ENCODE assay signal across 8 mouse cellular contexts in the genomic region with DNA sequence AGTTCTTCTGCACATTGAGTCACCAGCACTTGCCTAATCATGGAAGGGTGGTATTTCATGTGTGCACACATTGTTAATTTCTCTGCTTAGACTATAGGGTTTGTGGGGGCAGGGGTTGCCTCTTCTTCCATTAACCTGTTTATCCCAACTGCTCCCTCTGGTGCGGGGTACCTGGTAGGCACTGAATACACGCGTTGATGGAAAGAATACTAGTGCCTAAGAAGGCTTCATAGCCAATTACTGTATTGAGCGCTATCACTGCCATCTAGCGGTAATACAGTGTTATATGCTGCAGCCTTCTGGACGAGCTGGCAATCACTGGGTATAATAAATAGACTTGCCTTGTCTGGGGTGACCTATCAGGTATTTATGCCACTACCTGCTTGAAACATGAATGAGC.
A peak's percentile ranks its signal among the peaks of the same experiment; 100 is the strongest.
DNase-seq lines count a peak whose midpoint lies in the region; ATAC-seq and TF ChIP-seq lines count a peak whose summit lies in the region.

No protein-coding gene starts in this region.

- H3K9me3 ChIP-seq in hindbrain, embryonic 12.5 days (replicated peaks), result no peaks in the 10 kb centered on the region; the same call in 1 of the 2 replicates
- H3K9me3 ChIP-seq in lung, postnatal 0 days (ENCODE audit: low read length), result no peaks in the 10 kb centered on the region

- 0 out of 2 replicates have a peak overlapping the region, but pooled peaks have one; percentile 23 for H3K9ac ChIP-seq in hindbrain, embryonic 12.5 days
- no peak overlapping the region for H3K9ac ChIP-seq in lung, postnatal 0 days (replicated peaks; ENCODE audit: low read depth)

- peaks cover 4% of the 10 kb centered on the region for H3K4me1 ChIP-seq in hindbrain, embryonic 12.5 days
- H3K4me1 ChIP-seq in lung, postnatal 0 days (ENCODE audit: insufficient read depth, low read depth, low read length), result no peaks in the 10 kb centered on the region

- H3K36me3 ChIP-seq in hindbrain, embryonic 12.5 days, result no peaks in the 10 kb centered on the region
- no peaks in the 10 kb centered on the region for H3K36me3 ChIP-seq in lung, postnatal 0 days (ENCODE audit: insufficient read depth, low read length)

- no peak overlapping the region for H3K4me2 ChIP-seq in hindbrain, embryonic 12.5 days (replicated peaks)
- H3K4me2 ChIP-seq in lung, postnatal 0 days (replicated peaks; ENCODE audit: low read depth, low read length), result no peak overlapping the region

- 0 out of 2 replicates have a peak, but pooled peaks have one; percentile 7 for TF ChIP-seq EP300 in lung, postnatal 0 days (IDR thresholded peaks at IDR 0.05)

- no peak overlapping the region for H3K27ac ChIP-seq in hindbrain, embryonic 12.5 days
- H3K27ac ChIP-seq in lung, postnatal 0 days (ENCODE audit: low read length), result no peak overlapping the region

- peak; percentile 77 for ATAC-seq in hindbrain, embryonic 12.5 days (ENCODE audit: low FRiP score)
- peak; percentile 75 for ATAC-seq in lung, postnatal 0 days

- TF ChIP-seq CTCF in lung, postnatal 0 days (IDR thresholded peaks at IDR 0.05), result peak; percentile 92

- peaks cover 20% of the 10 kb centered on the region for H3K27me3 ChIP-seq in hindbrain, embryonic 12.5 days
- no peaks in the 10 kb centered on the region for H3K27me3 ChIP-seq in lung, postnatal 0 days (replicated peaks; ENCODE audit: insufficient read depth, low read length)

- H3K4me3 ChIP-seq in hindbrain, embryonic 12.5 days, result no peak overlapping the region
- no peak overlapping the region for H3K4me3 ChIP-seq in lung, postnatal 0 days (ENCODE audit: low read depth, low read length)

- under 1% methylated on average over 6 of the region's 6 CpGs for WGBS in hindbrain, embryonic 12.5 days
- WGBS in lung, postnatal 0 days, result 0% methylated on average over 6 of the region's 6 CpGs

- peak; percentile 94 for DNase-seq in R1 (ENCODE audit: low read depth, low spot score)
- peak; percentile 82 for DNase-seq in cerebellum, adult 9-11 months
- peak; percentile 54 to 57 for DNase-seq in frontal cortex, postnatal 14 days (ENCODE audit: low spot score in 2 of 2)
- peak; percentile 70 to 87 for DNase-seq in layer of hippocampus, postnatal 14 days (ENCODE audit: low spot score in 2 of 2)
- peak; percentile 95 for DNase-seq in lung, postnatal 0 days (ENCODE audit: low spot score)
- peak; percentile 81 for DNase-seq in retina, postnatal 7 days (ENCODE audit: low read depth, low spot score)
- peak; percentile 67 for DNase-seq in urinary bladder, postnatal 14 days (ENCODE audit: low spot score)
